Mouse (Mus musculus): ENCODE results near the gene Ankrd44.
A peak's percentile ranks its signal among the peaks of the same experiment; 100 is the strongest.

The Ankrd44 gene

DNA sequence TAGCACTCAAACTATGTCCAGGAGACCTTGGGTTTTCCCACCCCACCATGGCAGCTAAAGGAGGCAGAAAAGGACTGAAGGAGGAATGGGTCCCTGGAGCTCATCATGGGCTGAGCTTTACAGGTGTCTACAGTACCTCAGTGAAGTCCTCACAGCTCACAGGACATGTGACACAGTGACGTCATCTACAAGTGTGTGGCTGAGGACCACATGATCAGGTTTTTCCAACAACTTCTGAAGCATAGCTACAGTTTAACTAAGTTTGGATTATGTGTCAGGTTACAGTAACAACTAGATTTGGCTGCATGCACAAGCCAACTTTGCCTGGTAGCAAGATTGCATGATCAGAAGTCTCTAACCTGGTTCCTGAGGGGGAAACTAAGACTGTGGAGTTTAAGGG is 78.9 kb downstream of the Ankrd44 start:
- no peak for DNase-seq (ENCODE audit: low spot score in 2 of 2)

DNA sequence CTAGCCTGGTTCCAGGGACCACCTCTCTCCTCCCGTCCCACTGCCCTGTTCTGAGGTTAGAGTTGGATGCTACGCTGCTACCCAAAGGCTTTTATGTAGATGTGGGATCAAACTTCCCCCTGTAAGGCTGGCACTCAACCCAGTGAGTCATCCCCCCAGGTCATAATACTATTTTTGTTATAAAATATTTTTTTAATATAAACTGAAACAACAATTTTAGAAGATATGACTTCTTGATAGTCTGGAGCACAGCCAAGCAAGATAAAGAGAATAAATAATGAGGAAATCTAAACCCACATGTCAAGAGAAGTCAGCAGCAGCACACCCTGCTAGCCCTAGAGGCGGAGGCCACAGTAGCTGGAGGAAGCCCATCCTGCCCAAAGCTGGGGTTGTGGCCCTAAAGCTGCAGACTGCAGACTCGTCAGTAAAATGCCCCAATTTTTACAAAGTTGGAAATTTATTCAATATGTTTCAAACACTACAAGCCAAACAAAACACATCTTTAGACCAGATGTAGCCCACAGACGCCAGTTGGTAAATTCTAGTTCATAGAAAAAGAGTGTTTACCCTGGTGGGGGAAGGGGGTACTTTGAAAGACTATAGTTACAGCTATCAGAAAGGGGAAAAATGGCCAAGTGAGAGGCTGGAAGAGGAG is 79.7 kb downstream of the Ankrd44 start:
- DNase-seq (ENCODE audit: low spot score in 2 of 2) = no peak

DNA sequence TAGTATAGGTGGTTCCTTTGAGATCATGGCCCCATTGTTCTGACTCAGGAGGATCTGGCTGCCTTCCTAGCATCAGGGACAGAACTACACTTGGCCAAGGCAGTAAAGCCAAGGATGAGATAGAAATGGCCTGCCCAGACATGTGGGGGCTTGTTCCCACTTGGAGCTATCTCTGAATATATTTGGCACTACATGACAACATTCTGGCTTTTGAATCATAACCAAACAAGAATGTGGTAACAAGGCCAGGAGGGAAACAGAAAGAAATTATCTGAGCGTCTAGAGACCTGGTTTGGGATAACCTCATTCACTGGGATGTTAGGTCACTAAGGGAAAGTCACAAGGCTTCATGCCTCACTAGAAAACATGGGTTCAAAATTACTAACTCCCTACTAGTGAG is 81.8 kb downstream of the Ankrd44 start:
- no peak for DNase-seq (ENCODE audit: low spot score in 2 of 2)

DNA sequence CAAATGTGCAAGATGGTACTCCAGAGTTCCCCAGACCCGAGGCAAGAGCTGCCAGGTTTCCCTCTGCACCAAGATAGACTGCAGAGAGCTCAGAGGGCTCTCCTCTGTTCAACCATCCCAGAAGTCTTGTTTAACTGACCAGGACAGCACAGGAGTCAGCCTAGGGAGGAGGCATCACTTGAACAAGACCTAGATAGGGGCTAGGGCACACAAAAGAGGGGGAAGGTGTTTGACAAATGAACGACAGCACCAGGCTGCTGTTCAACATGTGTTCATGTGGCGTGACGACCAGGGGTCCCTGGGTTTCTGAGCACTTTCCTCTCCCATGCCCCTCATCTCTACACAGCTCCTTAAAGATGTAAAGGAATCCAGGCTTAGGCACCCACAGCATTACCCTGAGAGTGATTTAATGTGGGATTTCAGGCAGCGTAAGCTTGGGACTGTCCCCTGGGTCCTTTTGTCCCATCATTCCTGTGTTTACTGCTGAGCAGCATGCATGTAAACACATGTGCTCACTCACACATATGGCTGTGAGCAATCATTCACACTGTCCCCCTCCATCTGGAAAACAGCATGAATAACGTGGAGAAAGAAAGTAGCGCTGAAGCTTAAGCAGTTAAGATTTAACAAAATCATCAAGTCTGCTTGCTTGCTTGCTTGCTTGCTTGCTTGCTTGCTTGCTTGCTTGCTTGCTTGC is 83.3 kb downstream of the Ankrd44 start:
- DNase-seq (ENCODE audit: low spot score in 2 of 2) = no peak

DNA sequence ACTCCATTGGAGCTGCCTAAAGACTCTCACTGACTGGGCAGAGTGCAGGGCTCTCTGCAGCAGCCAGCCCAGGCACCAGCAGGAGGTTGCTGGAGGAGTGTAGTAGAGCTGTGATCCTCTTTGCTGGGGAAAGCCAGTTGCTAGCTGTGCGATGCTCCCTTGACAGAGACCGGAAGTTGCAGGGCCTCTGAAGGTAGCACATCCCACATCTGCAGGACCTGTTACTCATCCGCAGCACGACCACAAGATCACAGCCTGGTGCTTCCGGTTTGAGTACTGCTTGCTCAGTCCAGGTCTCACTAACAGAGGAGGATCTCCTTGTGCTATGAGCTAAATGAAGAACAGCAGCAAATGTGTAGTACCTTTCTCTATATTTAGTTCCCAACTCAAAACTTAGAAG is 84.4 kb downstream of the Ankrd44 start:
- no peak for DNase-seq (ENCODE audit: low spot score in 2 of 2)

DNA sequence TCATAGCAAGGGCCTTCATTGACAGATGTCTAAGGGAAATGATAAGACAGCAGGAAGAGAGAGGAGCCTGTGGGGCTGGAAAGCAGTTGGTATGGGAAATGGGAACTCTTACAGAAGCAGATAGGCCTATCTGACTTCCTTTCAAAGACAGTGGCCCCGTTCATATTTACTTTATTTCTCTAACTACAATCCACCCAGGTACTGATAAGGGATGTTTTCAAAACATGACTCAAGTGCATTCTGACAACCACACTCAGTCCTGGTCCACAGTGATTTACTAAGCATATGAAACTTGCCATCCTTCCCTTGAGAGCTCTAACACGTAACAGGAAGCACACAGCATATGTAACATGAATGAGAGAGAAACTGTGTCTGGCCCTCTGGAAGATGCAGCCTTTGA is 86.1 kb downstream of the Ankrd44 start:
- DNase-seq (ENCODE audit: low spot score in 2 of 2) = no peak

DNA sequence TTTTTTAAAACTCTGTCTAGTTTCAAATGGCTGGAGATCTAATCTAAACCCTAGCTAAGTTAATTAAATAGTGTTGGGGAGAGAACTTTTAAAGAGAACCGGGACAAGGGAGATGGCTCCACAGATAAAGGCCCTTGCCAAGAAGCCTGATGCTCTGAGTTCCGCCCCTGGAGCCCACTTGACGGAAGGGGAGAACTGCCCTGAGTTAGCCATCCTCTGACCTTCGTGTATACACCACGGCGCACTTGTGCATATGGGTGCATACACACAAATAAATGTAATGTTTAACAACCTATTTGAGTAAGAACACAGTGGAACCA is 87.7 kb downstream of the Ankrd44 start:
- DNase-seq (ENCODE audit: low spot score in 2 of 2) = no peak

DNA sequence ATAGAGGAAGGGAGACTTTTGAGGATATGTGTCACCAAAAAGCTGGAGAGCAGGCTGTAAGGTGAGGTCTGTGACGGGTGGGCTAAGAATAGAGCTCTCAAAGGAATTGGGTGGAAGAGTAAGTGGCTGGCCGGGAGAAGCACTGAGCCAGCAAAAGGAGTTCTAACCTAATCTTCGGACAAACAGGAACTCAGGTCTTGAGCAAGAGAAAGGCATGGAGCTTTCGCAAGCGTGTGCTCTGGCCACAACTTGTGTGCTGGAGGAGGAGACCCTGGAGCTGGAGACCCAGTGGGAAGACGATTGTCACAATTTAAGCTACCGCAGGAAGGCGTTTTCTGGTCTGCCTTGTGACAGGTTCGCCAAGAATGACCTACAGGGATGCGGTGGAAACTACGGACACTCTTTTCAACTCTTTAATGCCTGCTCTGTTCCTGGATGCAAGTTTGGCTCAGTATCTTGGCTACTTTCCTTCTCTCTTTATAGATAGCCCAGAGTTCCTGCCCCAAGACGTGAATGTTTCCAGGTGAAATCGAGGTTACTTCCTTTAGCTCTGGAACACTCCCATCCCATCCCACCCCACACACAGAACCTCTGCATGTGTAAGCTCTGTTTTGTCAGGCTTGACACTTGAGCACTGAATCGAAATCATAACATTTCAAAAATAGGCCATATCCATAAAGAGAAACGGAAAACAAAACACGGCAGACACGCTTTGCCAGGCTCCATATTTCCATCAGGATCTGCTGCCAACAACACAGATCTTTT is 88.3 kb downstream of the Ankrd44 start:
- no peak for DNase-seq (ENCODE audit: low spot score in 2 of 2)

DNA sequence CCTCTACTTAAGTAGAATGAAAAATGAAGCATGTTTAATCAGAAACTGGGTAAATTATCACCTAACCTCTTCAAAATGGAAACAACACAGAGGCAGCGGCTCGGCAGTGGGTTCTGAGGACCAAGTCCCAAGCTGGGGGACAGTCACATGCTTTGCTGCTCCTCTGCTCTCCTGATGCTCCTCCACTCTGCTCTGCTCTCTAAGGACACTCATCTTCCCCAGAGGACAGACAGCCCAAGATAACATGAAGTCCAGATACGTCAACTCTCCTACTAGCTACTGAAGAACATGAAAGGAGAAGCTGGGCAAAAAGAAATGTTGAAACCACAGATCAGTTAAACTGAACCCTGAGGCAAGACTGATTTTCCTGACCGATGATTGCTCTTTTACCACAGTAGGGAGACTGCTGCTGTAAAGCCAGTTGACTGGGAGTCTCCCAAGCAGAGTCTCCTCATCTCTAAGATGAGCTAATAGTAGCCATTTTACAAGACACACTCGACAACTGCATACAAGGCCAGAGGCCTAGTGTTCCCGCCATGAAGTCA is 90.5 kb downstream of the Ankrd44 start:
- no peak for DNase-seq (ENCODE audit: low spot score in 2 of 2)

DNA sequence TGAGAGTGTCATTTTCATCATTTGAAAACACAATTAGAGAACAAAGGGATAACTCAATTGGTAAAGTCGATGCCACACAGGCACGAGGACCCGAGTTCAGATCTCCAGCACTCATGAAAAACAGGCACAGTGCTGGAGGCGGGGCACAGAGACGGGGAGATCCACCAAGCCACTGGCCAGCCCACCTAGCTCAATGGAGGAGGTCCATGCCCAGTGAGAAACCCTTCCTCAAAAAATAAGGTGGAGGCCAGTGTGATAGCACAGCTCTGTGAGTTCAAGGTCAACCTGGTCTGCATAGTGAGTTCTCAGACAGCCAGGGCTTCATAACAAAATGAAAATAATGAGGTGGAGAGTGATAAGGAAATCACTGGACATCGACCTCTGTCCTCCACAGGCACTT is 93.0 kb downstream of the Ankrd44 start:
- DNase-seq (ENCODE audit: low spot score in 2 of 2) = no peak

DNA sequence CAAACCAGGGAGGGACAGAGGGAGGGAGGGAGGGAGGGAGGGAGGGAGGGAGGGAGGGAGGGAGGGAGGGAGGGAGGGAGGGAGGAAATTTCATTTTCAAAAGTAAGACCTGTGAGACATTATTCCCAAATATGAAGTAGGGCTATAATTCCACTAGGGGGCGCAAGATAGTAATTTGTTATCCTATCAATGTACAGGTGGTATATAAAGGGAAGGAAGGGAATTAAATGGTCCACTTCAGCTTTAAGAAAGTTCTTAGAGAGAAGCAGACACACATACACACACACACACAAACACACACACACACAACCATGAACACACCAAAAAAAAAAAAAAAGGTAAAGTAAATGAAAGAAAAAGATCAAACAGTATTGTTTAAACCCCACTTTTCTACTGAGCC is 93.4 kb downstream of the Ankrd44 start:
- DNase-seq (ENCODE audit: low spot score in 2 of 2) = no peak

DNA sequence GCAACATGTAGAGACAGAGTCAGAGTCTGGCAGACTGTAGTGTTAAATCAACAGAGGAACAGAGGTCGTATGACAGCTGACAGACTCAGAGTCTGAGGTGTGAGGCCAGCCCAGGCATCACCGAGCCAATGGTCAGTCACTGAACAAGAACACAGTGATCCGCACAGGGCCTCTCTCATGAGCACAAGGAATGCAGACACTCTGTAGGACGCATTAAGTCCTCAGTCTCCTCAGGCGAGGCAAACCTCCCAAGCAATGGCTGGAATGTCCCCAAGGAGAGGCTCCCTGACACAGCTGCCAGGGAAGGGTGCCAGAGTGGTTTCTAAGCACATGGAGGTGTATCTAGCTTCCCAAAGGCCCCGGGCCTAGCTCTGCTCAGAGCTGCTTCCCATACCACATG is 96.0 kb downstream of the Ankrd44 start:
- no peak for DNase-seq (ENCODE audit: low spot score in 2 of 2)

DNA sequence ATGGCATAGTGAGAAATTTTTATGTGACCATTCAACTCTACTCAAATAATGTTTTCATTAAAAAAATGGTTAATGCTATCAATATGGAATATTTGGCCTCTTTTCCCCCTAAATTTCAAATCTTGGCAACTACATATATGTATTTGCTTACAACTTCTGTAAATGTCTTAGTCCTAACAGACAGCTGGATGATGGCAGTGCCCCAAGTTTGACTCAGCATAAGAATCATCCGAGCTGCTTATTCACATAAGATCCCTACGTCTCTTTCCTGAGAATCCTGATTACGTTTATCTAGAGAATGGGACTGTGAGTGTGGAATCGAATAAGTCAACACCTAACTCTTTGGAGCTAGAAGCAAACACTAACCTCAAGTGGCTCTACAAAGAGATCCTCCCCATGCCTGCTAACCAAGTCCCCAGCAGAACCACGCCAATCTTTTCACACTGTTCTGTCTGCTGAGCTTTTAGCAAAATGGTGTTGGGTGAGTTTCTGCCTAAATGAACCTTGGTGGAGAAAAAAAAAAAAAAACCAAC is 96.4 kb downstream of the Ankrd44 start:
- DNase-seq (ENCODE audit: low spot score in 2 of 2) = no peak

DNA sequence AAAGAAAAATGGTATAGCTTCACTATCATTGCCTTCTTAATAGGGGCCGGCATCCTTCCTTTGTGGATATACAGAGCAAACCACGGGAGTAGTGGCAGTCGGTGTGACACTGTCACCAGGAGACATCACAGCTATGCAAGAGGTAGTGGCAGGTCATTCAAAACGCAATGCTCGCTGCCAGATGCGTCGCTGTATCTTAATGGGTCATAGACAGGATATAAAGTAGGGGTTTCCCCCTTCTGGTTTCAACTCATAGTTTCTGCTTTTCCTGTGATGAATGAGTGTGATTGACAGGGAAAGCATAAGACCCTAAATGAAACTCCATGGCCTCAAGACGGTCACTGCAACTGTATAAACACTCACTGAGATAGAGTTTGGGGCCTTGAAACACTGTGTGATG is 98.4 kb downstream of the Ankrd44 start:
- DNase-seq (ENCODE audit: low spot score in 2 of 2) = no peak

DNA sequence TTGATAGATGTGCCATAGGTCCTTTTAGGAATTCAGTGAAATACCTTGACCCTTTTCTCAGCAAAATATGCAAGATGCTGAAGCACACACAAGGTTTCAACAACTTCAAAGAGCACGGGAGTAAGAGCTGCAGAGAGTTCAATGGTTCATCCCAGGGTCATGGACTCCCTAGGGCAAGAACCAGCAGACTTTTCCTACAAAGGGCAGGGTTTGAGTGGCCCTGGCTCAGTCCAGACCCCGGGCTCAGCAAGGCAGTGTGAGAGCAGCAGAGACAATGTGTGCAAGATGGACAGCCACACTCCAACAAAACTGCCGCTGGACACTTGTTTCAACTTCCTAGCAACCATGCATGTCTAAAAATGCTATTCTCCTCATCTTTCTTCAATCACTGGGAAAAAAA is 98.8 kb downstream of the Ankrd44 start:
- no peak for DNase-seq (ENCODE audit: low spot score in 2 of 2)

DNA sequence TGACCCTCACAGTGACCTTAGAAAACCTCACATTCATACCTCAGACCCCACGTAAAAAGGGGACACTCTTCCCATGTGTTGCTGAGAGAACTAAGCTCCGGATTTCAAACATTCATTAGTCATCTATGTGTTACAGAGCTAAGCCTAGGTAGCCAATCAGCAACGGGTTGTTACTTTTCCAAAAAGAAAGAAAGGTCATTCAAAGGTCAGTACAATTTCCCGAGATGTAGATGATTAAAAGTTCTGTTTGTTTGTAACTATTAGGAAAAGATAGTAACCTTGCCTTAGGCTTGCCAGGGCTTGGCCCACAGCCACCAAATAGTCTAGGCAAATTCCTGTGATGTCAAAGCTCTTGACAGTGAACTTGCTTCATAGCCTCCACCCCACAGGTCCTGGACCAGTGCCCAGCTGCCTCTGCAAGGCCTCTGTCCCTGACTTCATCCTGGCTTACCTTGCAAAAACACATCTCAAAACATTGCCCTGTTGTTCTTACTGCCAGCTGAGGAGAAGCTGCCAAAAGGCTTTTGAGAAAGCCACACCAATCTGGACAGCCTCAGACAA is 99.7 kb downstream of the Ankrd44 start:
- peak in 1 of 2 experiments; percentile 36 for DNase-seq (ENCODE audit: low spot score in 2 of 2)

DNA sequence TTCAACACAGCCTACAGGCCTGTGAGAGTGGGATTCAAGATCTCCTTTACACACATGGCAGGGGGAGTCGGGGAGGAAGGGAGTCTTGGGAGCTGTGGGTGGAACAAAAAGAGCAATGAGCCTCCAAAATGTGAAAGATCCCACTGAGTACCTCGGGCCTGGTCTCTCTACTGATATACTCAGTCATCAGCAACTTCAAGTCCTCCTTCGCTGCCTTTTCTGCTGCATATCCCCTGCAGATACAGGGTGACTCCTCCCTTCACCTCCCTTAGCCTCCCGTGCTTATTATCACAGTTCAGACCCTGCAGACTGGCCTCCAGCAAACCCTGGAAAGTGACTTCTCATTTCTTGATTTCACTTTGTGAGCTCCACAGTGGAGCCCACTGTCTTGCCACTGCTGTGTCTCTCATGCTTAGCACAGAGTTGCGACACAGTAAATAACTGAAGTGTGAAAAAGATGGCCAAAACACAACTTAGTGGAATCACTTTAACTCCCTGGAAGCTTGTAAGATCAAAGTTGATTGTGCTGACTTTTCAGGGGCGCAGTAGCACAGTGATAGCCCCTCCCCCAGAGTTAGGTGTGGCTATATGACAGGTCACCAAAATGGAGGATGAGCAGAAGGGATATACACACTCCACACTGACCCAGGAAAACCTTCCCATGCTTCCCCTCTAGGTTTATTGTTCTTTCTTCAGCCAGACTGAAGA is 100.3 kb downstream of the Ankrd44 start:
- DNase-seq (ENCODE audit: low spot score in 2 of 2) = no peak

DNA sequence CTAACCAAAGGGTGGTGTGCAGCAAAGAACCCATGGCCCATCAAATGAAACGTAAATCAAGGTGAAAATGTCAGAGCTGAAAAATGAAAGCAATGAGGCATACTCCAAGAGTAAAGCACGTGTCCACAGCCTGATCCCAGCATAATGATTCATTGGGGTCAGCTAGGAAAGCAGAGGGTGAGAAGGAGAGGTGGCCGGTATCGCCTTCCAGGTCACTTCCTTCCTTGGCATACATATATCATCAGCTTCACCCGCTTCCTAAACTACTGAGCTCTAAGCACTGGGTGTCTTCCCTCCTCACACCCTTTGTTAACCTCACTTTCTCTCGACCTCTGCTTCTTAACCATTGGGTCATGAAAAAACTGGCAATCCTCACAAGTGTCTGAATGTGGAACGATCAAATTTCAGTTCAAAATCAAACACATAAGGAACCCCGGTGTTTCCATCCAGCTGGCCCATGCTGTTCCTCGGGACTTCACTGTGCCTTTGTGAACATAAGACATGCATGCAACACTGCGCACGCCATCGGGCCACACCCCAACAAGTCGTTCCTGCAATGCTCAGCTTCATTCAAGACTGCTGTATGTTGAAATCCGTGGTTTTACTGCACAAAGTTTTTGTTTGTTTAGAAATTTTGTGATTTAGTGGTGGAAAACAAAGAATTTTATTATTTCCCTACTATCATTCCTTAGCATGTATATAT is 101.9 kb downstream of the Ankrd44 start:
- DNase-seq (ENCODE audit: low spot score in 2 of 2) = no peak

DNA sequence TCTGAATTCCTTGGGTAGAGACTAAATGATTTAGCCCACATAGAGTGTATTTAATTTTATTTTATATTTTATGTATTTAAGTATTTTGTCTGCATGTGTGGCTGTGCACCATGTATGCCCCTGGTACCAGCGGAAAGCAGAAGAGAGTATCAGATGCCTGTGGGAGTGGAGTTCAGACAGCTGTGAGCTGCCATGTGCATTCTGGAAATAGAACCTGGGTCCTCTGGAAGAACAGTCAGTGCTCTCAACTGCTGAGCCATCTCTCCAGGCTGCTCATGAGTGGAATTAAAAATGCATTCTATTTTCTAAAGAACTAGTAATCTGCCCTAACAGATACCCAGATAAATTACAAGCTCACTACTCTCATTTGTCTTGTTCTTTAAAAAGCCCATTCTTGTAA is 104.4 kb downstream of the Ankrd44 start:
- DNase-seq (ENCODE audit: low spot score in 2 of 2) = no peak

DNA sequence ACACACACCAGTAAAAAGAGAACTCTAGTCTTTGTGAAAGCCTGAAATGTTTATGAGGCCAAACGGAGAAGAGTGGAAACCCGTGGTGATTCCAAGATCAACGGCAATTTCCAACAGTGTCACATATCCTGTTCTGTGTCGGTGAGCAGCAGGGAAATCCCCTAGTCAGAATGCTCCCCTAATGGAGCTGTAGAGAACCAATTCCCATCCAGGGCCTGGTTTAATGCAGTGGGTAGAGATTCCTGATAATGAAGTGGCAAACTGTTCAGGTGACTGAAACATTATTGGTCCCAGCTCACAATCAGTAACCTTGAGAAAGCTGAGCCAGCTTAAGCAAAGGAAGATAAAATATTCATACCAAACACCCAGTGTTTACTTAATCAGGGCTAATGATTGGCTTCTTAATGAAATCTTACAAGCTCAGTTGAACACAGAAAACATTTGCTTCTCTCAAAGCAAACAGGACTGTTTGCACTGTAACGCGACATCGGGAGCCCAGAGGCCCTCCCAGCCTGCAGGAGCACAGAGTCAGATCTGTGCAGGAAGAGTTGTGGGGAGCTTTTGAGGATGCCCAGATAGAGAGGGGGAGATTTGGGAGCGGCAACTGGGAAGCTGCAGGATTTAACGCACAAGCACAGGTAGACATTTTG is 110.9 kb downstream of the Ankrd44 start:
- DNase-seq (ENCODE audit: low spot score in 2 of 2) = no peak
